Mouse (Mus musculus): ENCODE measurements at regions not wholly inside any gene's neighbourhood (a gene's known extent, or its start where the extent isn't known, plus 50 kb on each side); places are given as distances from the start of the nearest gene placed in this dataset.

GRCm38 (mm10) chr12:6046866-6047689, 671.6 kb upstream of the Klhl29 start:
- no peak for TF ChIP-seq POLR2A (IDR thresholded peaks at IDR 0.05; ENCODE audit: borderline replicate concordance, extremely low read depth, insufficient read depth, insufficient read length, poor library complexity, severe bottlenecking)
- no peak for TF ChIP-seq CTCF (IDR thresholded peaks at IDR 0.05; ENCODE audit: borderline replicate concordance, extremely low read depth, insufficient read depth, insufficient read length)

Data from brain, embryonic 14.5 days (tissue).